Mouse (Mus musculus) erythroblast, embryonic 14.5 days (primary cell): ENCODE results near the gene Plppr2. TPM values are rescaled to one million over a fixed set of nuclear protein-coding genes. Genes with fewer than 3 reads are reported as not detected.

Experiments used
- H3K27me3 ChIP-seq: 2 replicates; pipeline ENCODE4 v1.6.1; 2012; ENCODE audit warnings: inconsistent platforms; ENCODE audit not compliant: control insufficient read depth
- H3K36me3 ChIP-seq: 2 replicates; pipeline ENCODE4 v1.6.1; 2012; ENCODE audit warnings: mild to moderate bottlenecking, inconsistent platforms; ENCODE audit not compliant: control insufficient read depth
- H3K4me1 ChIP-seq: 2 replicates; pipeline ENCODE4 v1.6.1; 2012; ENCODE audit warnings: inconsistent platforms; ENCODE audit not compliant: control insufficient read depth
- H3K4me3 ChIP-seq: replicated peaks from 2 replicates; pipeline ENCODE3; 2012; ENCODE audit warnings: moderate library complexity, mild to moderate bottlenecking, inconsistent platforms
- H3K9me3 ChIP-seq: 2 replicates; pipeline ENCODE4 v1.6.1; 2012; ENCODE audit warnings: low read length, inconsistent platforms, mixed read lengths; ENCODE audit not compliant: control insufficient read depth
- GATA1 ChIP-seq: IDR thresholded peaks from 2 replicates; pipeline ENCODE4 v1.6.1; 2012; ENCODE audit warnings: low read length, inconsistent platforms, mixed read lengths
- TAL1 ChIP-seq: IDR thresholded peaks from 3 replicates; pipeline ENCODE4 v1.6.1; 2012; ENCODE audit warnings: low read length, inconsistent platforms, mixed read lengths
- polyA plus RNA-seq: library from polyadenylated mRNA; stranded (reverse); fragments of >175 nt; gene quantifications from 2 replicates; pipeline ENCODE4 v1.2.3, GENCODE M21; 2012

The Plppr2 gene
- polyA plus RNA-seq: 0.05 and 0.06 TPM in 2 replicates

- TF ChIP-seq GATA1 (no peak), TAL1 (no peak)
- Histone ChIP-seq H3K9me3 (no peaks in the 10 kb centered on the region), H3K36me3 (no peaks in the 10 kb centered on the region), H3K4me3 (peak within 1 kb of the TSS; percentile 52), H3K27me3 (peaks cover 25% of the 10 kb centered on the region), H3K4me1 (peaks cover 22% of the 10 kb centered on the region)
Measured at GRCm38 (mm10) chr9:21936692-21937570, at the start of gene Plppr2. TSS of gene Plppr2 (plus strand) at chr9:21937033.

- TF ChIP-seq TAL1: no peak
- TF ChIP-seq GATA1: no peak
- H3K27me3 ChIP-seq: peaks cover 2% of the 10 kb centered on the region; the same call in 1 of the 2 replicates
Measured at GRCm38 (mm10) chr9:21889229-21889628, 47.6 kb upstream of the Plppr2 start.

GRCm38 (mm10) chr9:21901223-21901820, 35.5 kb upstream of the Plppr2 start:
- Histone ChIP-seq H3K4me3 (peak overlapping the region; percentile 52), H3K27me3 (peaks cover 5% of the 10 kb centered on the region), H3K9me3 (no peaks in the 10 kb centered on the region), H3K36me3 (no peaks in the 10 kb centered on the region), H3K4me1 (peaks cover 2% of the 10 kb centered on the region)
- TF ChIP-seq GATA1 (no peak), TAL1 (no peak)

More at GRCm38 (mm10) chr9:21889229-21889628, 47.6 kb upstream of the Plppr2 start:
- no peak overlapping the region for H3K4me3 ChIP-seq
- H3K36me3 ChIP-seq: no peaks in the 10 kb centered on the region
- H3K9me3 ChIP-seq: no peaks in the 10 kb centered on the region
- H3K4me1 ChIP-seq: no peaks in the 10 kb centered on the region

GRCm38 (mm10) chr9:21904031-21904430, 32.8 kb upstream of the Plppr2 start:
- H3K4me3 ChIP-seq: no peak overlapping the region
- H3K36me3 ChIP-seq: no peaks in the 10 kb centered on the region
- H3K27me3 ChIP-seq: peaks cover 2% of the 10 kb centered on the region
- H3K4me1 ChIP-seq: peaks cover 2% of the 10 kb centered on the region
- no peak for TF ChIP-seq GATA1
- no peak for TF ChIP-seq TAL1
- no peaks in the 10 kb centered on the region for H3K9me3 ChIP-seq

- Histone ChIP-seq H3K36me3 (no peaks in the 10 kb centered on the region), H3K27me3 (no peaks in the 10 kb centered on the region), H3K9me3 (no peaks in the 10 kb centered on the region), H3K4me3 (no peak overlapping the region), H3K4me1 (no peaks in the 10 kb centered on the region)
- TF ChIP-seq GATA1 (no peak), TAL1 (no peak)
Measured at GRCm38 (mm10) chr9:21908216-21908615, 28.6 kb upstream of the Plppr2 start.

GRCm38 (mm10) chr9:21909474-21910223, 27.2 kb upstream of the Plppr2 start:
- Histone ChIP-seq H3K27me3 (no peaks in the 10 kb centered on the region), H3K4me1 (no peaks in the 10 kb centered on the region), H3K4me3 (no peak overlapping the region), H3K36me3 (no peaks in the 10 kb centered on the region; the same call in 1 of the 2 replicates), H3K9me3 (no peaks in the 10 kb centered on the region)
- no peak for TF ChIP-seq TAL1
- TF ChIP-seq GATA1: no peak

- Histone ChIP-seq H3K36me3 (peaks cover 5% of the 10 kb centered on the region), H3K4me1 (peaks cover 18% of the 10 kb centered on the region), H3K4me3 (peak overlapping the region; percentile 65), H3K27me3 (peaks cover 32% of the 10 kb centered on the region), H3K9me3 (peaks cover 5% of the 10 kb centered on the region)
- TF ChIP-seq GATA1: no peak
- no peak for TF ChIP-seq TAL1
Measured at GRCm38 (mm10) chr9:21916851-21917492, 19.9 kb upstream of the Plppr2 start.

GRCm38 (mm10) chr9:21917493-21918034, 19.3 kb upstream of the Plppr2 start:
- H3K27me3 ChIP-seq: peaks cover 32% of the 10 kb centered on the region
- H3K4me3 ChIP-seq: peak overlapping the region; percentile 65
- peaks cover 5% of the 10 kb centered on the region for H3K36me3 ChIP-seq
- H3K9me3 ChIP-seq: peaks cover 8% of the 10 kb centered on the region
- TF ChIP-seq TAL1 (no peak), GATA1 (no peak)
- H3K4me1 ChIP-seq: peaks cover 18% of the 10 kb centered on the region
